Mouse (Mus musculus) liver, adult 2 months (tissue): ENCODE measurements around the gene 4933430I17Rik.

ENCODE experiments used
- CTCF ChIP-seq: fragments of 200-500 bp; IDR thresholded peaks from 2 replicates; pipeline ENCODE4 v1.5.1; 2011; ENCODE audit warnings: low read depth, low read length, control low read depth
- POLR2A ChIP-seq: fragments of 200-500 bp; IDR thresholded peaks from 2 replicates; pipeline ENCODE4 v1.6.1; 2011; ENCODE audit warnings: low read length, control low read depth; ENCODE audit not compliant: insufficient read depth; ENCODE audit errors: extremely low read depth

- TF ChIP-seq CTCF (no peak), POLR2A (no peak)
Measured at GRCm38 (mm10) chr4:62505991-62506390, 19.2 kb upstream of the 4933430I17Rik start.
